Mouse (Mus musculus): ENCODE measurements around the gene Gm10097. TPM values are rescaled to one million over a fixed set of nuclear protein-coding genes. Genes with fewer than 3 reads are reported as not detected.

The Gm10097 gene
- polyA plus RNA-seq, 1 experiment from 2014 or later = 0.51 TPM

DNA sequence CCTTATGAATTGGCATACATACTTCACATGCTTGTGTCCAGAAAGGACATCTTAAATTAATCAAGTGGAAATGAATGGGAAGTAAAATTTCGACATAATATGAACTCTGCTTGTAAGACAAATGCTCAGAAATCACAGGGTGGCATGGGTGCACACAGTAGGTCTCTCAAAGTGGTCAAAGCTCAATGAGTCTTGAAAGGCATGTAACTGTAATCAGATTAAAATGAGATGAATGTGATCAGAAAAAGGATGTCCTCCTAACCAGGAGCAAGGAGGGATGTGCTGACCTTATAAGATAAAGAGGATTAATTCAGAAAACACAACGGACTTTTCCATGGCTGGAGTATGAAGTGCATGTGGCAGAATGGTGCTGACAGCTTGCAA lies 28.8 kb downstream of the Gm10097 start:
- Histone ChIP-seq H3K27ac (ENCODE audit: low read depth) (no peak overlapping the region), H3K9ac (no peak overlapping the region), H3K27me3 (ENCODE audit: insufficient read depth, low read length) (no peaks in the 10 kb centered on the region), H3K4me3 (ENCODE audit: low read depth, low read length) (no peak overlapping the region), H3K4me2 (no peak overlapping the region), H3K4me1 (ENCODE audit: insufficient read depth) (no peaks in the 10 kb centered on the region), H3K9me3 (ENCODE audit: low read depth, low read length) (no peaks in the 10 kb centered on the region), H3K36me3 (ENCODE audit: insufficient read depth) (0 out of 2 replicates have a peak, but pooled peaks cover 5% of the 10 kb centered on the region)
- no peak for ATAC-seq (ENCODE audit: insufficient read depth)
- DNase-seq = no peak
- 63% methylated on average over 2 of the region's 2 CpGs for WGBS
- TF ChIP-seq CTCF (IDR thresholded peaks at IDR 0.05; ENCODE audit: low read depth) = no peak

GRCm38 (mm10) chr10:5110773-5111172 lies 41.8 kb downstream of the Gm10097 start:
- no peaks in the 10 kb centered on the region for H3K9me3 ChIP-seq (ENCODE audit: low read depth, low read length)
- H3K4me1 ChIP-seq (ENCODE audit: insufficient read depth) = no peaks in the 10 kb centered on the region
- no peak overlapping the region for H3K4me3 ChIP-seq (ENCODE audit: low read depth, low read length)
- 83% methylated on average over 5 of the region's 5 CpGs for WGBS
- ATAC-seq (ENCODE audit: insufficient read depth) (no peak), DNase-seq (no peak)
- H3K27ac ChIP-seq (ENCODE audit: low read depth) = no peak overlapping the region
- no peak overlapping the region for H3K4me2 ChIP-seq
- no peak overlapping the region for H3K9ac ChIP-seq
- peaks cover 18% of the 10 kb centered on the region for H3K36me3 ChIP-seq (ENCODE audit: insufficient read depth)
- no peak for TF ChIP-seq CTCF (IDR thresholded peaks at IDR 0.05; ENCODE audit: low read depth)
- H3K27me3 ChIP-seq (ENCODE audit: insufficient read depth, low read length) = no peaks in the 10 kb centered on the region

- H3K9me3 ChIP-seq (ENCODE audit: low read depth, low read length) = no peaks in the 10 kb centered on the region
- no peaks in the 10 kb centered on the region for H3K4me1 ChIP-seq (ENCODE audit: insufficient read depth)
- H3K4me3 ChIP-seq (ENCODE audit: low read depth, low read length) = no peak overlapping the region
- WGBS = 82% methylated on average over 5 of the region's 5 CpGs
- H3K4me2 ChIP-seq = no peak overlapping the region
- DNase-seq (no peak), ATAC-seq (ENCODE audit: insufficient read depth) (no peak)
- no peaks in the 10 kb centered on the region for H3K27me3 ChIP-seq (ENCODE audit: insufficient read depth, low read length)
- no peak overlapping the region for H3K9ac ChIP-seq
- H3K36me3 ChIP-seq (ENCODE audit: insufficient read depth) = peaks cover 14% of the 10 kb centered on the region; the same call in 1 of the 2 replicates
- no peak for TF ChIP-seq CTCF (IDR thresholded peaks at IDR 0.05; ENCODE audit: low read depth)
- H3K27ac ChIP-seq (ENCODE audit: low read depth) = no peak overlapping the region
These were observed 47.2 kb downstream of the Gm10097 start for GRCm38 (mm10) chr10:5116155-5116554.

- no peak for TF ChIP-seq CTCF (IDR thresholded peaks at IDR 0.05; ENCODE audit: low read depth)
- no peak overlapping the region for H3K9ac ChIP-seq
- H3K27ac ChIP-seq (ENCODE audit: low read depth) = no peak overlapping the region
- H3K4me2 ChIP-seq = no peak overlapping the region
- 58% methylated on average over 6 of the region's 6 CpGs for WGBS
- no peaks in the 10 kb centered on the region for H3K27me3 ChIP-seq (ENCODE audit: insufficient read depth, low read length)
- peak; percentile 29 for DNase-seq
- no peaks in the 10 kb centered on the region for H3K4me1 ChIP-seq (ENCODE audit: insufficient read depth)
- no peak overlapping the region for H3K4me3 ChIP-seq (ENCODE audit: low read depth, low read length)
- H3K9me3 ChIP-seq (ENCODE audit: low read depth, low read length) = no peaks in the 10 kb centered on the region
- no peak for ATAC-seq (ENCODE audit: insufficient read depth)
- peaks cover 19% of the 10 kb centered on the region; the same call in 1 of the 2 replicates for H3K36me3 ChIP-seq (ENCODE audit: insufficient read depth)
These were observed 47.7 kb downstream of the Gm10097 start for GRCm38 (mm10) chr10:5116720-5117119.

Data from lung, embryonic 14.5 days (tissue).